In the genomic region with DNA sequence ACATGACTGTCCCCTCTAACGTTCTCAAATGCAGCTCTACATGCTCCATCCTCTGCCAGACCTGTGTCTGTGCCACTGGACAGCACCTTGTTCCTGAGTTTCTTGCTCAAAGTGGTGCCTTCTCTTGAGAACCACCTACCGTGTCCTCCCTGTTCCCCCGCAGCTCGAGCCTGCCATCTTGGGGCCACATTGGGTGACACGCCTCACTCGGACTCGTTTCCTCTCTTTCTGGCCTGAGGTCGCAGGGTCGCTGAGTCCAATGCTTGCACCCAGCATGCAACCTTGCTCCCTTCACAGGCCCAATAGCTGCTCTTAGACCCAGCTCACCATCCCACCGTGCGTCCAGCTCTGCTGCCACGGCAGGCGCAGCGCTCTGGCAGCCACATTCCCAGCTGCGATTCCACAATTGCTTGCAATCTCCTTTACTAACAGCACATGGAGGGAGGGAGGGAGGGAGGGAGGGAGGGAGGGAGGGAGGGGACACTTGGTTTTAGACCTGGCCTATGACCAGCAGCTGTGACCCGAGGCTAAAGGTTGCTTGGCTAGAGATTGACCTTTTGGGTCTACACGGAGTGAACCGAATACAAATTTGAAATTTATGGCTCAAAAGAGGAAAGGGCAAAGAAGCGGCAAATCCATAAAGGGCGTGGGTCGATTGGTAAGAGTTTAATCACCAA, we compare ENCODE assay signal across 8 mouse cellular contexts. TPM values are rescaled to one million over a fixed set of nuclear protein-coding genes. Genes with fewer than 3 reads are reported as not detected.
DNase-seq lines count a peak whose midpoint lies in the region; ATAC-seq and TF ChIP-seq lines count a peak whose summit lies in the region.

No protein-coding gene starts in this region.

- H3K4me3 ChIP-seq in forebrain, postnatal 0 days (ENCODE audit: low read depth, low read length), result no peak overlapping the region

- no peaks in the 10 kb centered on the region for H3K4me1 ChIP-seq in forebrain, postnatal 0 days (ENCODE audit: insufficient read depth)

- no peak for ATAC-seq in forebrain, postnatal 0 days

- peak; percentile 81 for TF ChIP-seq CTCF in forebrain, postnatal 0 days (IDR thresholded peaks at IDR 0.05; ENCODE audit: low read depth)

- DNase-seq in Muller cell, postnatal 12 days (ENCODE audit: inconsistent ontology term), result peak; percentile 81
- peak; percentile 62 for DNase-seq in c-Kit-positive CD71-positive TER-119-positive erythroid progenitor cells, embryonic 14.5 days (ENCODE audit: low spot score)
- DNase-seq in forebrain, postnatal 0 days, result peak; percentile 55
- peak; percentile 89 for DNase-seq in heart, postnatal 4 days
- DNase-seq in layer of hippocampus, postnatal 10 days (ENCODE audit: low spot score in 2 of 2), result peak; percentile 81 to 85
- DNase-seq in lung, postnatal 25 days (ENCODE audit: low spot score), result peak; percentile 88
- DNase-seq in right cerebral cortex, adult 18-20 months, result peak; percentile 68
- peak; percentile 69 to 86 for DNase-seq in urinary bladder, postnatal 4 days (ENCODE audit: low spot score in 2 of 2)

- no peaks in the 10 kb centered on the region for H3K27me3 ChIP-seq in forebrain, postnatal 0 days (ENCODE audit: insufficient read depth, low read length)

- no peak overlapping the region for H3K9ac ChIP-seq in forebrain, postnatal 0 days

- WGBS in forebrain, postnatal 0 days, result 15% methylated on average over 21 of the region's 21 CpGs

- H3K9me3 ChIP-seq in forebrain, postnatal 0 days (ENCODE audit: low read length), result no peaks in the 10 kb centered on the region

- no peak overlapping the region for H3K27ac ChIP-seq in forebrain, postnatal 0 days (ENCODE audit: low read depth, low read length)

- H3K36me3 ChIP-seq in forebrain, postnatal 0 days (ENCODE audit: insufficient read depth), result peaks cover 17% of the 10 kb centered on the region; the same call in 1 of the 2 replicates

- no peak overlapping the region for H3K4me2 ChIP-seq in forebrain, postnatal 0 days (ENCODE audit: low read depth)

RNA-seq across cellular contexts. Expression of gene Wdr18, which starts 1.7 kb away (rescaled TPM):
- total RNA-seq in forebrain, postnatal 0 days (2014; rRNA removed), result 58.2 and 84.6 TPM in 2 replicates
- polyA plus RNA-seq in forebrain, postnatal 0 days (2015; fragmentation: Nextera tagmentation; extraction: Ambion mirVana), result 91.9 and 107 TPM in 2 replicates
- 10 to 100 TPM; 25.5 to 28.5 TPM for total RNA-seq in heart, postnatal 4 days (2021)
- 10 to 100 TPM; 41.8 to 46.5 TPM for total RNA-seq in layer of hippocampus, postnatal 10 days (2021)

RNA-seq across cellular contexts. Expression of gene Grin3b, which starts 12.2 kb away (rescaled TPM):
- total RNA-seq in forebrain, postnatal 0 days (2014; rRNA removed), result 0.14 and 0.15 TPM in 2 replicates
- polyA plus RNA-seq in forebrain, postnatal 0 days (2015; fragmentation: Nextera tagmentation; extraction: Ambion mirVana), result 0.09 and 0.18 TPM in 2 replicates
- under 1 TPM in 1 of 2 experiments, not detected in 1; 0.21 TPM for total RNA-seq in heart, postnatal 4 days (2021)
- under 1 TPM; 0.13 to 0.27 TPM for total RNA-seq in layer of hippocampus, postnatal 10 days (2021)

RNA-seq across cellular contexts. Expression of gene Tmem259, which starts 25.9 kb away (rescaled TPM):
- 109 and 129 TPM in 2 replicates for total RNA-seq in forebrain, postnatal 0 days (2014; rRNA removed)
- 25.6 and 26.5 TPM in 2 replicates for polyA plus RNA-seq in forebrain, postnatal 0 days (2015; fragmentation: Nextera tagmentation; extraction: Ambion mirVana)
- total RNA-seq in heart, postnatal 4 days (2021), result 100 to 1,000 TPM; 117 to 120 TPM
- 100 to 1,000 TPM; 137 to 139 TPM for total RNA-seq in layer of hippocampus, postnatal 10 days (2021)

RNA-seq across cellular contexts. Expression of gene Cnn2, which starts 30.1 kb away (rescaled TPM):
- 19.5 and 28.2 TPM in 2 replicates for total RNA-seq in forebrain, postnatal 0 days (2014; rRNA removed)
- polyA plus RNA-seq in forebrain, postnatal 0 days (2015; fragmentation: Nextera tagmentation; extraction: Ambion mirVana), result 15.7 and 17.0 TPM in 2 replicates
- 100 to 1,000 TPM; 109 to 113 TPM for total RNA-seq in heart, postnatal 4 days (2021)
- total RNA-seq in layer of hippocampus, postnatal 10 days (2021), result 10 to 100 TPM in 1 of 2 experiments, 1 to 10 TPM in 1; 8.2 to 10.3 TPM

RNA-seq across cellular contexts. Expression of gene Arid3a, which starts 31.4 kb away (rescaled TPM):
- 7.1 and 7.9 TPM in 2 replicates for total RNA-seq in forebrain, postnatal 0 days (2014; rRNA removed)
- 1.0 and 2.1 TPM in 2 replicates for polyA plus RNA-seq in forebrain, postnatal 0 days (2015; fragmentation: Nextera tagmentation; extraction: Ambion mirVana)
- total RNA-seq in heart, postnatal 4 days (2021), result 1 to 10 TPM; 4.2 to 4.3 TPM
- 1 to 10 TPM; 5.5 to 8.4 TPM for total RNA-seq in layer of hippocampus, postnatal 10 days (2021)
